Mouse (Mus musculus) limb, embryonic 10.5 days (tissue): ENCODE measurements around the gene Htra3. TPM values are rescaled to one million over a fixed set of nuclear protein-coding genes. Genes with fewer than 3 reads are reported as not detected.

ENCODE experiments used
- DNase-seq: peaks from one replicate; pipeline ENCODE4 v3.0.0-alpha.2; 2017; ENCODE audit warnings: low spot score
- H3K27ac ChIP-seq: fragments of 300-500 bp; sonication (generic); 2 replicates; pipeline ENCODE4 v1.5.1; 2016; ENCODE audit warnings: mild to moderate bottlenecking
- H3K27me3 ChIP-seq: fragments of 300-500 bp; sonication (generic); 2 replicates; pipeline ENCODE4 v1.6.1; 2016; ENCODE audit warnings: low read depth, mild to moderate bottlenecking; ENCODE audit not compliant: poor library complexity, severe bottlenecking
- H3K36me3 ChIP-seq: fragments of 300-500 bp; sonication (generic); 2 replicates; pipeline ENCODE4 v1.6.1; 2016; ENCODE audit warnings: mild to moderate bottlenecking, moderate library complexity
- H3K4me1 ChIP-seq: fragments of 300-500 bp; sonication (generic); 2 replicates; pipeline ENCODE4 v1.6.1; 2016
- H3K4me3 ChIP-seq: fragments of 300-500 bp; sonication (generic); 2 replicates; pipeline ENCODE4 v1.5.1; 2016; ENCODE audit warnings: mild to moderate bottlenecking, moderate library complexity
- H3K9me3 ChIP-seq: fragments of 300-500 bp; sonication (generic); replicated peaks from 2 replicates; pipeline ENCODE4 v1.6.1; 2016; ENCODE audit warnings: mild to moderate bottlenecking
- WGBS: fragments of 180-500 bp; shearing (Covaris S2); methylation state at CpG from one replicate; pipeline ENCODE4 v1.1.7; 2016; 5-methylcytosine and 5-hydroxymethylcytosine counted together
- polyA plus RNA-seq: library from polyadenylated mRNA; unstranded; fragments of >200 nt; fragmentation: Nextera tagmentation; extraction: Ambion mirVana; gene quantifications from 2 replicates; pipeline ENCODE4 v1.2.1, GENCODE M21; 2016

Htra3 gene
- polyA plus RNA-seq, 1 experiment from 2014 or later = 0.51 TPM

GRCm38 (mm10) chr5:35621114-35621513, 58.5 kb downstream of the Htra3 start:
- peaks cover 15% of the 10 kb centered on the region for H3K4me1 ChIP-seq
- 41% methylated on average over 4 of the region's 4 CpGs for WGBS
- H3K27ac ChIP-seq = no peak overlapping the region

GRCm38 (mm10) chr5:35616943-35617342, 62.6 kb downstream of the Htra3 start:
- Histone ChIP-seq H3K4me1 (peaks cover 15% of the 10 kb centered on the region), H3K27ac (no peak overlapping the region), H3K9me3 (no peaks in the 10 kb centered on the region), H3K4me3 (no peak overlapping the region), H3K36me3 (no peaks in the 10 kb centered on the region), H3K27me3 (no peaks in the 10 kb centered on the region)
- WGBS = 56% methylated on average over 5 of the region's 5 CpGs
- no peak for DNase-seq

More at GRCm38 (mm10) chr5:35621114-35621513, 58.5 kb downstream of the Htra3 start:
- no peak for DNase-seq
- Histone ChIP-seq H3K4me3 (no peak overlapping the region), H3K36me3 (no peaks in the 10 kb centered on the region), H3K9me3 (no peaks in the 10 kb centered on the region), H3K27me3 (no peaks in the 10 kb centered on the region)

DNA sequence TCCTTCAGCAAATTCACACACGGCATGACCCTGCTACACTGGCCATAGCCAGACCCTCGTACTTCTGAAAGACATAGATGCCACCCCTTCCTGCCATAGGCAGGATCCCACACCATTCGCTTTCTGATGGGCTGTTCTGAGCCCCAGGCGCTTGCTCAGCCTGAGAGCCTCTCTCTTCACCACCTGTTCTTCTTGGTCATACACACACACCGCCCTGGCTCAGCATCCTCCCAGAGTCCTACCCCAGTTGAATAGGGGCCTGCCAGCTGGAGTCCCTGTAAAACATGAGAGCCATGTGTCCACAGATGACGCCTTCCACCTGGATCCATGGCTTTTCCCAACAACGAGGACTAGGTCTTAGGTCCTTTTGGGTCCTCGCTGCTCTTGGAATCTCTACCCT, 66.9 kb downstream of the Htra3 start:
- Histone ChIP-seq H3K9me3 (no peaks in the 10 kb centered on the region), H3K36me3 (no peaks in the 10 kb centered on the region), H3K27ac (no peak overlapping the region), H3K27me3 (no peaks in the 10 kb centered on the region), H3K4me1 (peaks cover 29% of the 10 kb centered on the region), H3K4me3 (no peak overlapping the region)
- 90% methylated on average over 8 of the region's 8 CpGs for WGBS
- DNase-seq = no peak

GRCm38 (mm10) chr5:35611900-35612299, 67.7 kb downstream of the Htra3 start:
- Histone ChIP-seq H3K27me3 (no peaks in the 10 kb centered on the region), H3K36me3 (no peaks in the 10 kb centered on the region), H3K9me3 (no peaks in the 10 kb centered on the region), H3K4me1 (peaks cover 30% of the 10 kb centered on the region), H3K27ac (no peak overlapping the region), H3K4me3 (no peak overlapping the region)
- DNase-seq = no peak
- WGBS = 86% methylated on average over 11 of the region's 11 CpGs

DNA sequence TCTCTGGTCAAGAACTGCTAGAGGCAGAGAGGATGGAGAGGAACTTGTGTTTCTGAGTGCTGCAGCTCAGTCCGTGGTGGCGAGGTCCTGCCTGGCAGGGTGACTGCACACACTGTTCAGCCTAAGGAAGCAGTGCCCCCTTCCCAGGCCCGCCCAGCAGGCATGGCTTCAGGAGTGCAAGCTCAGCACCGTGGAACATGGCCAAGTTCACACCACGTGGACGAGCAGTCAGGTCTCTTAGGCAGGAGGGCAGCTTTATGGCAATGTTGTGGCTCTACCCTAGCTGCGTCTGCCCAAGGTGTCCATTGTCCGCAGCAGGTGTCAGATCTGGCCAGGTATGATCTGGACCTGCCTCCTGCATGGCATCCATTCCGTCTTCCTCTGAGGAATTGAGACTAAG, 68.4 kb downstream of the Htra3 start:
- Histone ChIP-seq H3K9me3 (no peaks in the 10 kb centered on the region), H3K27me3 (no peaks in the 10 kb centered on the region), H3K27ac (no peak overlapping the region), H3K36me3 (no peaks in the 10 kb centered on the region), H3K4me3 (no peak overlapping the region), H3K4me1 (peaks cover 26% of the 10 kb centered on the region)
- WGBS = 90% methylated on average over 9 of the region's 9 CpGs
- no peak for DNase-seq

GRCm38 (mm10) chr5:35610381-35610780, 69.2 kb downstream of the Htra3 start:
- no peaks in the 10 kb centered on the region for H3K36me3 ChIP-seq
- peaks cover 26% of the 10 kb centered on the region for H3K4me1 ChIP-seq
- 92% methylated on average over 7 of the region's 7 CpGs for whole genome bisulfite sequencing
- H3K4me3 ChIP-seq = no peak overlapping the region
- no peaks in the 10 kb centered on the region for H3K27me3 ChIP-seq
- no peaks in the 10 kb centered on the region for H3K9me3 ChIP-seq
- 0 out of 2 replicates have a peak overlapping the region, but pooled peaks have one; percentile 26 for H3K27ac ChIP-seq
- no peak for DNase-seq

- H3K27ac ChIP-seq = peak overlapping the region; percentile 26; the same call in 1 of the 2 replicates
- no peaks in the 10 kb centered on the region for H3K36me3 ChIP-seq
- H3K9me3 ChIP-seq = no peaks in the 10 kb centered on the region
- no peaks in the 10 kb centered on the region for H3K27me3 ChIP-seq
- DNase-seq = no peak
- peaks cover 26% of the 10 kb centered on the region for H3K4me1 ChIP-seq
- WGBS = 81% methylated on average over 2 of the region's 2 CpGs
- no peak overlapping the region for H3K4me3 ChIP-seq
These were observed 69.6 kb downstream of the Htra3 start for GRCm38 (mm10) chr5:35609971-35610370.

DNA sequence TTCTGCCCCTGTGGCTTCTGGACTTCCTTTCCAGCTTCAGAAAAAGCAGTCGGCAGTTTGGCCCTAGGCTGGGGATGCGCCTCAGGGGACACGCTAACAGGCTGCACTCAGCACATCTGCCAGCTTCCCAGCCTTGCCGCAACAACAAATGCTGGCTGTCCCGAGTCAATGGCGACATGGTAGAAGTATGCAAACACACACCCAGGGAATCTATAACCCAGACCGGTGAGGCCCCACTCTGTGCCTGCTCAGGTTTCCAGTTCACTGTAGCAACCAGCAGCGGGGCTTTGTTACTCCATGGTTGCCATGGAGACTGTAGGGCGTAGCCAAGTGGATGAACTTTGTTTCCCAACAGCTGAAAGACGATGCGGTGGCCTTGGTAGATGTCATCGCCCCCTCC, 70.2 kb downstream of the Htra3 start:
- H3K27ac ChIP-seq = peak overlapping the region; percentile 56; the same call in 1 of the 2 replicates
- 43% methylated on average over 12 of the region's 12 CpGs for WGBS
- no peaks in the 10 kb centered on the region for H3K27me3 ChIP-seq
- no peaks in the 10 kb centered on the region for H3K9me3 ChIP-seq
- no peaks in the 10 kb centered on the region for H3K36me3 ChIP-seq
- no peak overlapping the region for H3K4me3 ChIP-seq
- peaks cover 26% of the 10 kb centered on the region for H3K4me1 ChIP-seq
- DNase-seq = peak; percentile 51

DNA sequence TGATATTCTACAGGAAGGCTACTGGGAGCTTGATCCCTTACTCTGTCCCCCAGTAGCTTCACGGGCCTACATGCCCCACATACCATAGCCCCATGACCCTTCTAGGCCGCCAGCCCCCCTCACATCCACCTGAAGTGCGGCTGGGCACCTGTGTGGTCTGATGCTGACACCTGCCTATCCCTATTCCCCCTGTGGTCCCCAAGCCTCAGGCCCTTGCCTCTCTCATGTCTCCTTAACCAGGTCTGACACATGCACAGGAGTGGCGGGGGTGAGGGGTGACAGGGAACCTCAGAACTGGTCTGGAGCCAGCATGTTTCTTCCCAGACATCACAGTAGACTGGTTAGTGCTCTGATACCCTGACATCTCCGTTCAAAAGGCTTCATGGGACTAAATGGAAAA, 71.0 kb downstream of the Htra3 start:
- Histone ChIP-seq H3K27me3 (no peaks in the 10 kb centered on the region), H3K27ac (peak overlapping the region; percentile 8; the same call in 1 of the 2 replicates), H3K36me3 (no peaks in the 10 kb centered on the region), H3K4me3 (no peak overlapping the region), H3K4me1 (peaks cover 26% of the 10 kb centered on the region), H3K9me3 (no peaks in the 10 kb centered on the region)
- WGBS = 84% methylated on average over 5 of the region's 5 CpGs
- no peak for DNase-seq

GRCm38 (mm10) chr5:35607784-35608183, 71.8 kb downstream of the Htra3 start:
- peaks cover 26% of the 10 kb centered on the region for H3K4me1 ChIP-seq

DNA sequence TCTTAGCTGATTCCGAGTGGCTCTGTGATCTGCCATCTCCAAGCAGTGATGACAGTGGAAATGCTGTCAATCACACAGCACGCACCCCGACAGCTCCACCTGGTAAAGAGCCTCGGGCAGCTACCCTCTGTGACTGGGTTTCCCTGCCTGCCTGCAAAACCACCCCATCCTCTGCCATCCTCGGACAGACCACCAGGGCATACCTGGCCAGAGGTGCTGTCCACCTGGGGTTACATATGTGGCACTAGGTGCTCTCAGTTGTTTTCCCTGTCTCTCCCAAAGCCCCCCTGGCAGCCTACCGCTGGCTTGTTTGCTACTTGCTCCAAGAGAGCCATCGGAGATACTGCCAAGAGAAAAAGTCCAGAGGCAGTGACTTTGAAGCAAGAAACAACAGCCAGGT, 72.8 kb downstream of the Htra3 start:
- no peak overlapping the region for H3K4me3 ChIP-seq
- WGBS = 91% methylated on average over 7 of the region's 7 CpGs
- H3K36me3 ChIP-seq = peaks cover 5% of the 10 kb centered on the region; the same call in 1 of the 2 replicates
- no peak overlapping the region for H3K27ac ChIP-seq
- no peaks in the 10 kb centered on the region for H3K27me3 ChIP-seq
- DNase-seq = no peak
- H3K4me1 ChIP-seq = peaks cover 26% of the 10 kb centered on the region
- H3K9me3 ChIP-seq = no peaks in the 10 kb centered on the region

More at GRCm38 (mm10) chr5:35607784-35608183, 71.8 kb downstream of the Htra3 start:
- no peak for DNase-seq
- H3K9me3 ChIP-seq = no peaks in the 10 kb centered on the region
- WGBS = 74% methylated on average over 7 of the region's 7 CpGs
- 0 out of 2 replicates have a peak overlapping the region, but pooled peaks have one; percentile 7 for H3K27ac ChIP-seq
- H3K27me3 ChIP-seq = no peaks in the 10 kb centered on the region
- no peaks in the 10 kb centered on the region for H3K36me3 ChIP-seq
- no peak overlapping the region for H3K4me3 ChIP-seq

DNA sequence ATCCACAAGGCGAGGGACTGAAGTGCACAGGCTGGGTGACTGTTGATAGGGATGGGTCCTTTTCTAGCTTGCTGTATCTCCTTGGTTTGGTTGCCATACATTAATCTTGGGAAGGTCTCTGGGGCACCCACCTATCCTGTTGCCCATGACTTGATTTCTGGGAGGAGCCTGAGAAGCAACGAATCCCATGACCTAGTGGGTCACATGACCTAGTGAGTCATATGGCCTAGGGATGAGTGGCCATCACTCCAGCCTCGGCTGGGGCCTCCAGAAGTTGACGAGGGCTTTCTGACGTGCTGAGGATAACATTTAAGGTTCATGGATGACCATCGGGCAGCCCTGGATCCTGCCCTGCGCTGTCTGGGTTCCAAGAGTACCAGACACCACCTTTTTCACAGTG, 74.2 kb downstream of the Htra3 start:
- no peak for DNase-seq
- H3K36me3 ChIP-seq = peaks cover 14% of the 10 kb centered on the region; the same call in 1 of the 2 replicates
- no peak overlapping the region for H3K27ac ChIP-seq
- H3K27me3 ChIP-seq = no peaks in the 10 kb centered on the region
- H3K4me1 ChIP-seq = peaks cover 26% of the 10 kb centered on the region
- WGBS = 85% methylated on average over 7 of the region's 7 CpGs
- H3K9me3 ChIP-seq = no peaks in the 10 kb centered on the region
- H3K4me3 ChIP-seq = no peak overlapping the region
